Mouse (Mus musculus) bone marrow macrophage, adult 2 months (primary cell): ENCODE data around the gene Mus81.

Source experiments
- CTCF ChIP-seq: IDR thresholded peaks from 2 replicates; pipeline ENCODE4 v1.5.1; 2012; ENCODE audit warnings: low read depth, mild to moderate bottlenecking, low read length, moderate library complexity
- POLR2A ChIP-seq: IDR thresholded peaks from 2 replicates; pipeline ENCODE4 v1.6.1; 2012; ENCODE audit warnings: mild to moderate bottlenecking, low read depth, low read length, borderline replicate concordance

GRCm38 (mm10) chr19:5461411-5461810 lies 26.8 kb downstream of the Mus81 start:
- TF ChIP-seq POLR2A (no peak), CTCF (no peak)
